Mouse (Mus musculus): ENCODE measurements around the gene Gm10073.

The Gm10073 gene

GRCm38 (mm10) chr8:106548366-106548936 is 24.8 kb downstream of the Gm10073 start:
- no peak for DNase-seq

GRCm38 (mm10) chr8:106546746-106547145 is 26.5 kb downstream of the Gm10073 start:
- no peak for DNase-seq

GRCm38 (mm10) chr8:106545149-106545548 is 28.1 kb downstream of the Gm10073 start:
- DNase-seq, result peak in 1 of 2 experiments; percentile 52

GRCm38 (mm10) chr8:106543043-106543442 is 30.2 kb downstream of the Gm10073 start:
- DNase-seq, result no peak

- no peak for DNase-seq
Observed at GRCm38 (mm10) chr8:106541002-106541401, 32.3 kb downstream of the Gm10073 start.

GRCm38 (mm10) chr8:106539193-106539592 is 34.1 kb downstream of the Gm10073 start:
- DNase-seq, result no peak

- DNase-seq, result peak in 1 of 2 experiments; percentile 8
Observed at GRCm38 (mm10) chr8:106535448-106535847, 37.8 kb downstream of the Gm10073 start.

GRCm38 (mm10) chr8:106534449-106534848 is 38.8 kb downstream of the Gm10073 start:
- peak; percentile 65 to 84 for DNase-seq

GRCm38 (mm10) chr8:106533709-106534108 is 39.6 kb downstream of the Gm10073 start:
- DNase-seq, result no peak

GRCm38 (mm10) chr8:106530566-106530965 is 42.7 kb downstream of the Gm10073 start:
- DNase-seq, result peak in 1 of 2 experiments; percentile 47

- DNase-seq, result no peak
Observed at GRCm38 (mm10) chr8:106529885-106530482, 43.3 kb downstream of the Gm10073 start.

GRCm38 (mm10) chr8:106528596-106529249 is 44.5 kb downstream of the Gm10073 start:
- DNase-seq, result no peak

GRCm38 (mm10) chr8:106527241-106528036 is 45.8 kb downstream of the Gm10073 start:
- no peak for DNase-seq

GRCm38 (mm10) chr8:106526725-106527124 is 46.5 kb downstream of the Gm10073 start:
- DNase-seq, result no peak
